Mouse (Mus musculus): Measurements from ENCODE around the gene Lrfn4. TPM values are rescaled to one million over a fixed set of nuclear protein-coding genes. Genes with fewer than 3 reads are reported as not detected.
"Not testable (repeated sequence)": the region's sequence is repeated elsewhere in the genome, so short reads cannot be mapped to it uniquely, and the experiment has no call there.

Gene Lrfn4
- polyA plus RNA-seq, 1 experiment: 0.36 TPM

GRCm38 (mm10) chr19:4589081-4589480 is 26.4 kb downstream of the Lrfn4 start:
- Histone ChIP-seq H3K27ac (replicated peaks; ENCODE audit: low read depth, low read length) (no peak overlapping the region), H3K4me3 (ENCODE audit: insufficient read depth, low read depth, low read length) (no peak overlapping the region)

GRCm38 (mm10) chr19:4588430-4588829 is 27.0 kb downstream of the Lrfn4 start:
- Histone ChIP-seq H3K27ac (replicated peaks; ENCODE audit: low read depth, low read length) (peak overlapping the region; percentile 75), H3K4me1 (ENCODE audit: control insufficient read depth, insufficient read depth, insufficient read length, low read length) (no peaks in the 10 kb centered on the region), H3K4me3 (ENCODE audit: insufficient read depth, low read depth, low read length) (no peak overlapping the region)

More at GRCm38 (mm10) chr19:4589081-4589480, 26.4 kb downstream of the Lrfn4 start:
- H3K4me1 ChIP-seq (ENCODE audit: control insufficient read depth, insufficient read depth, insufficient read length, low read length): no peaks in the 10 kb centered on the region

GRCm38 (mm10) chr19:4587426-4587825 is 28.0 kb downstream of the Lrfn4 start:
- Histone ChIP-seq H3K4me3 (ENCODE audit: insufficient read depth, low read depth, low read length) (no peak overlapping the region), H3K4me1 (ENCODE audit: control insufficient read depth, insufficient read depth, insufficient read length, low read length) (no peaks in the 10 kb centered on the region), H3K27ac (replicated peaks; ENCODE audit: low read depth, low read length) (no peak overlapping the region)

- H3K27ac ChIP-seq (replicated peaks; ENCODE audit: low read depth, low read length); H3K4me1 ChIP-seq (ENCODE audit: control insufficient read depth, insufficient read depth, insufficient read length, low read length); H3K4me3 ChIP-seq (ENCODE audit: insufficient read depth, low read depth, low read length): not testable (repeated sequence)
These were observed 28.7 kb downstream of the Lrfn4 start for GRCm38 (mm10) chr19:4586783-4587182.

- Histone ChIP-seq H3K4me3 (ENCODE audit: insufficient read depth, low read depth, low read length) (no peak overlapping the region), H3K27ac (replicated peaks; ENCODE audit: low read depth, low read length) (no peak overlapping the region), H3K4me1 (ENCODE audit: control insufficient read depth, insufficient read depth, insufficient read length, low read length) (no peaks in the 10 kb centered on the region)
These were observed 31.6 kb downstream of the Lrfn4 start for GRCm38 (mm10) chr19:4583856-4584255.

GRCm38 (mm10) chr19:4579296-4579695 is 36.2 kb downstream of the Lrfn4 start:
- H3K4me3 ChIP-seq (ENCODE audit: insufficient read depth, low read depth, low read length): no peak overlapping the region
- H3K27ac ChIP-seq (replicated peaks; ENCODE audit: low read depth, low read length): no peak overlapping the region
- no peaks in the 10 kb centered on the region for H3K4me1 ChIP-seq (ENCODE audit: control insufficient read depth, insufficient read depth, insufficient read length, low read length)

GRCm38 (mm10) chr19:4578799-4579198 is 36.7 kb downstream of the Lrfn4 start:
- Histone ChIP-seq H3K27ac (replicated peaks; ENCODE audit: low read depth, low read length) (peak overlapping the region; percentile 45), H3K4me1 (ENCODE audit: control insufficient read depth, insufficient read depth, insufficient read length, low read length) (no peaks in the 10 kb centered on the region), H3K4me3 (ENCODE audit: insufficient read depth, low read depth, low read length) (no peak overlapping the region)

GRCm38 (mm10) chr19:4573241-4573640 is 42.2 kb downstream of the Lrfn4 start:
- no peak overlapping the region for H3K27ac ChIP-seq (replicated peaks; ENCODE audit: low read depth, low read length)
- H3K4me3 ChIP-seq (ENCODE audit: insufficient read depth, low read depth, low read length): no peak overlapping the region
- peaks cover 3% of the 10 kb centered on the region; the same call in 1 of the 2 replicates for H3K4me1 ChIP-seq (ENCODE audit: control insufficient read depth, insufficient read depth, insufficient read length, low read length)

- no peak overlapping the region for H3K4me3 ChIP-seq (ENCODE audit: insufficient read depth, low read depth, low read length)
- no peak overlapping the region for H3K27ac ChIP-seq (replicated peaks; ENCODE audit: low read depth, low read length)
- peaks cover 3% of the 10 kb centered on the region; the same call in 1 of the 2 replicates for H3K4me1 ChIP-seq (ENCODE audit: control insufficient read depth, insufficient read depth, insufficient read length, low read length)
These were observed 43.0 kb downstream of the Lrfn4 start for GRCm38 (mm10) chr19:4572467-4572866.

- Histone ChIP-seq H3K27ac (replicated peaks; ENCODE audit: low read depth, low read length) (no peak overlapping the region), H3K4me1 (ENCODE audit: control insufficient read depth, insufficient read depth, insufficient read length, low read length) (peaks cover 3% of the 10 kb centered on the region; the same call in 1 of the 2 replicates), H3K4me3 (ENCODE audit: insufficient read depth, low read depth, low read length) (no peak overlapping the region)
These were observed 43.4 kb downstream of the Lrfn4 start for GRCm38 (mm10) chr19:4572061-4572460.

- H3K27ac ChIP-seq (replicated peaks; ENCODE audit: low read depth, low read length): no peak overlapping the region
- no peak overlapping the region for H3K4me3 ChIP-seq (ENCODE audit: insufficient read depth, low read depth, low read length)
- H3K4me1 ChIP-seq (ENCODE audit: control insufficient read depth, insufficient read depth, insufficient read length, low read length): peaks cover 3% of the 10 kb centered on the region; the same call in 1 of the 2 replicates
These were observed 43.8 kb downstream of the Lrfn4 start for GRCm38 (mm10) chr19:4571658-4572057.

- H3K4me1 ChIP-seq (ENCODE audit: control insufficient read depth, insufficient read depth, insufficient read length, low read length): peaks cover 3% of the 10 kb centered on the region; the same call in 1 of the 2 replicates
- H3K27ac ChIP-seq (replicated peaks; ENCODE audit: low read depth, low read length): no peak overlapping the region
- H3K4me3 ChIP-seq (ENCODE audit: insufficient read depth, low read depth, low read length): no peak overlapping the region
These were observed 44.7 kb downstream of the Lrfn4 start for GRCm38 (mm10) chr19:4570815-4571214.

GRCm38 (mm10) chr19:4570237-4570613 is 45.2 kb downstream of the Lrfn4 start:
- Histone ChIP-seq H3K4me1 (ENCODE audit: control insufficient read depth, insufficient read depth, insufficient read length, low read length) (peaks cover 3% of the 10 kb centered on the region; the same call in 1 of the 2 replicates), H3K4me3 (ENCODE audit: insufficient read depth, low read depth, low read length) (no peak overlapping the region), H3K27ac (replicated peaks; ENCODE audit: low read depth, low read length) (no peak overlapping the region)

GRCm38 (mm10) chr19:4569356-4570236 is 45.9 kb downstream of the Lrfn4 start:
- peaks cover 3% of the 10 kb centered on the region; the same call in 1 of the 2 replicates for H3K4me1 ChIP-seq (ENCODE audit: control insufficient read depth, insufficient read depth, insufficient read length, low read length)
- no peak overlapping the region for H3K27ac ChIP-seq (replicated peaks; ENCODE audit: low read depth, low read length)
- H3K4me3 ChIP-seq (ENCODE audit: insufficient read depth, low read depth, low read length): no peak overlapping the region

- Histone ChIP-seq H3K4me1 (ENCODE audit: control insufficient read depth, insufficient read depth, insufficient read length, low read length) (peaks cover 3% of the 10 kb centered on the region; the same call in 1 of the 2 replicates), H3K27ac (replicated peaks; ENCODE audit: low read depth, low read length) (no peak overlapping the region)
These were observed 46.6 kb downstream of the Lrfn4 start for GRCm38 (mm10) chr19:4568832-4569231.

GRCm38 (mm10) chr19:4567665-4568064 is 47.8 kb downstream of the Lrfn4 start:
- peaks cover 3% of the 10 kb centered on the region; the same call in 1 of the 2 replicates for H3K4me1 ChIP-seq (ENCODE audit: control insufficient read depth, insufficient read depth, insufficient read length, low read length)
- H3K27ac ChIP-seq (replicated peaks; ENCODE audit: low read depth, low read length): no peak overlapping the region
- no peak overlapping the region for H3K4me3 ChIP-seq (ENCODE audit: insufficient read depth, low read depth, low read length)

More at GRCm38 (mm10) chr19:4568832-4569231, 46.6 kb downstream of the Lrfn4 start:
- H3K4me3 ChIP-seq (ENCODE audit: insufficient read depth, low read depth, low read length): no peak overlapping the region
